Mouse (Mus musculus) CD4-positive, CD25-positive, alpha-beta regulatory T cell, adult 4 months (primary cell): ENCODE data around the gene Sik2. TPM values are rescaled to one million over a fixed set of nuclear protein-coding genes. Genes with fewer than 3 reads are reported as not detected.

ENCODE experiments used
- ATAC-seq: one replicate; pipeline ENCODE4 v1.8.0; 2017
- polyA plus RNA-seq, 2 experiments: library from polyadenylated mRNA; unstranded; fragments of 100-300 nt; shearing (Covaris generic); gene quantifications; one replicate each; pipeline ENCODE4 v1.2.1; 2017

Sik2 gene
- polyA plus RNA-seq, 2 experiments from 2014 or later: 18.9 to 22.2 TPM

- no peak for ATAC-seq
Observed at GRCm38 (mm10) chr9:50864877-50865276, 144.0 kb downstream of the Sik2 start.

- peak; percentile 73 for ATAC-seq
Observed at GRCm38 (mm10) chr9:50863824-50864223, 145.0 kb downstream of the Sik2 start.

- ATAC-seq: no peak
Observed at GRCm38 (mm10) chr9:50861119-50861839, 147.6 kb downstream of the Sik2 start.

GRCm38 (mm10) chr9:50858681-50859080 is 150.2 kb downstream of the Sik2 start:
- no peak for ATAC-seq

- ATAC-seq: peak; percentile 60
Observed at GRCm38 (mm10) chr9:50857082-50857641, 151.7 kb downstream of the Sik2 start.

GRCm38 (mm10) chr9:50856341-50857081 is 152.4 kb downstream of the Sik2 start:
- ATAC-seq: peak; percentile 86

GRCm38 (mm10) chr9:50855780-50856179 is 153.1 kb downstream of the Sik2 start:
- ATAC-seq: no peak

- no peak for ATAC-seq
Observed at GRCm38 (mm10) chr9:50855133-50855766, 153.6 kb downstream of the Sik2 start.

- ATAC-seq: no peak
Observed at GRCm38 (mm10) chr9:50854376-50854775, 154.5 kb downstream of the Sik2 start.

- ATAC-seq: peak; percentile 31
Observed at GRCm38 (mm10) chr9:50852634-50853349, 156.1 kb downstream of the Sik2 start.

- no peak for ATAC-seq
Observed at GRCm38 (mm10) chr9:50850713-50851112, 158.2 kb downstream of the Sik2 start.

GRCm38 (mm10) chr9:50850271-50850670 is 158.6 kb downstream of the Sik2 start:
- no peak for ATAC-seq

- no peak for ATAC-seq
Observed at GRCm38 (mm10) chr9:50849755-50850154, 159.1 kb downstream of the Sik2 start.

- ATAC-seq: peak; percentile 62
Observed at GRCm38 (mm10) chr9:50849249-50849648, 159.6 kb downstream of the Sik2 start.

- ATAC-seq: no peak
Observed at GRCm38 (mm10) chr9:50848821-50849220, 160.1 kb downstream of the Sik2 start.

- ATAC-seq: no peak
Observed at GRCm38 (mm10) chr9:50847606-50848368, 161.1 kb downstream of the Sik2 start.

- ATAC-seq: no peak
Observed at GRCm38 (mm10) chr9:50847133-50847532, 161.7 kb downstream of the Sik2 start.

- ATAC-seq: no peak
Observed at GRCm38 (mm10) chr9:50845547-50845946, 163.3 kb downstream of the Sik2 start.

GRCm38 (mm10) chr9:50845081-50845480 is 163.8 kb downstream of the Sik2 start, which contains the start of gene Ppp2r1b:
Gene Ppp2r1b (plus strand): TSS chr9:50845301.
- ATAC-seq: no peak
